Mouse (Mus musculus) heart, postnatal 14 days (tissue): Measurements from ENCODE around the gene Fhdc1. TPM values are rescaled to one million over a fixed set of nuclear protein-coding genes. Genes with fewer than 3 reads are reported as not detected.

ENCODE experiments used
- DNase-seq, 2 experiments: peaks; one replicate each; pipeline ENCODE4 v3.0.0; 2021 to 2022
- intact Hi-C: fragments of 180-260 bp; cut with DNase I; formaldehyde crosslinking; loops from one replicate; pipeline ENCODE4 v1.15.1; 2025
- total RNA-seq, 2 experiments: library from RNA; stranded (reverse); gene quantifications; 2 replicates each; pipeline ENCODE4 v1.2.3; 2021

Gene Fhdc1
- total RNA-seq, 2 experiments from 2014 or later = 0.66 to 1.7 TPM

DNA sequence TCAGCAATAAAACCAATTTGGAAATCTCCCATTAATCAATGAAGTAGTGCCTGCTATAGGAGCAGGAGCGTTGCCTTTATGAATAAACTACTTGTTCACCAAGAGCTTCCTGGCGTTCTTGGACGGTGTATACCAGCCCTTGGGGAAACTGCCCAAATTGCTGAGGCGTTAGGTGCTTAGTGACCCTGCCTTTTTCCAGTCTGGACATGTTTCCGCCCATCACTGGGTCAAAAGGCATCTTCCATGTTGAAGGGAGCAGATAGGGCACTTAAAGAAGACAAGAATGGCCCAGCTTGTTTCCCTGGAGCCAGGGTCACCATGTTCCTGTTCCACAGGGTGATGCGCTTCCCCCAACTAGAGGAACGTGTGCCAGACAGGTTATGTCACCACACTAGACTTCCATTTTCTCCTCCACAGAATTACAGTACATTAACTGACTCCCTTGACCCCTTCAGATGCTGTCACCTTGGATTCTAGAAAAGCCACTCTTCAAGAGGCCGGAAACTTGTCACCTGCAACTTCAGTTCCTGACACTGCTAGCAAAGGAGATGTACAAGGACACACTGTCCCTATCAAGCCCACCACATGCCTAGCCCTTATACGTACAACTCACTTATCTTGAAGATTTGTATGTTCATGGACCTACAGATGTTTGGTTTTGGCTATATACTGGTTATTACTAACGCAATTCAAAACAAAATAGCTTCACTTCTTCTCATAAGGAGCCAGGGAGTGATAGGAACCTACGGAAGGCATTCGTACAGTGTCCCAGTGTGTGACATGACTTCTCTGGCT, 5.1 kb downstream of the Fhdc1 start:
- intact Hi-C loops = no loop called here

DNA sequence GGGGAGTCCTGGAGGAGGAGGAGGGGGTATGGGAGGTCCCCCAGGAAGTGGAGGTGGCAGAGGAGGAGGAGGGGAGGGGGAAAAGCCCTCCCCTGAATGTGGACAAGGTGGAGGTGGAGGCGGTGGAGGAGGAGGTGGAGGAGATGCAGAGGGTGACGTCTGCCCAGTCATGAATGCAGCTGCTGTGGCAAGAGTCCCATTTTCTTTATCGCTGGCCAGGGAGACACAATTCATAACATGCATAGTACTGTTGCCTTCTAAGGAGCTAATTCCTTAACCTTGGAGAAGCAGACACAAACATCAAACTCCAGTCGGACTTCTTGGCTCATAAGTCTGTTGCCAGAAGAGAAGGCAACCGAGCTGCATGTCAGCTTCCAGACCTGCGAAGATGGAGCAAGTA, 5.8 kb downstream of the Fhdc1 start:
- intact Hi-C loops = no loop called here
- no peak for DNase-seq

More for the DNA sequence above, 5.1 kb downstream of the Fhdc1 start:
- no peak for DNase-seq

DNA sequence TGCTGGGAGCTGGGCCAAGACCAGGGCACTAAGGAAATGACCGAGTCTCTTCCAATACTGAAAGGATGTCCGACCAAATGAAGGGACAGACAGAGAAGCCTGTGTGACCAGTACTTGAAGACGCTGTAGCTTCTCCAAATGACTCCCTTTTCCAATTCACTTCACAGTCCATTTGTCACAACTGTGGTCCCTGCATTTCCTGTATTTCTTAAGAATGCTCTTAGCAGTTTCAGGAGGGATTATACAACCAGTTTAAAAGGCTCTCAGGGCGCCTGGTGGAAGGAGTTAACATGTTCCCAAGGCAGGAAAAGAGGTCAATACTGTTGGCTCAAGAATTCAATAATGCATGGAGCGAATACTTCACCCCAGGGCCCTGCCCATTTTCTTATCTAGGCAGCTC, 7.3 kb downstream of the Fhdc1 start:
- intact Hi-C loops = no loop called here
- no peak for DNase-seq

DNA sequence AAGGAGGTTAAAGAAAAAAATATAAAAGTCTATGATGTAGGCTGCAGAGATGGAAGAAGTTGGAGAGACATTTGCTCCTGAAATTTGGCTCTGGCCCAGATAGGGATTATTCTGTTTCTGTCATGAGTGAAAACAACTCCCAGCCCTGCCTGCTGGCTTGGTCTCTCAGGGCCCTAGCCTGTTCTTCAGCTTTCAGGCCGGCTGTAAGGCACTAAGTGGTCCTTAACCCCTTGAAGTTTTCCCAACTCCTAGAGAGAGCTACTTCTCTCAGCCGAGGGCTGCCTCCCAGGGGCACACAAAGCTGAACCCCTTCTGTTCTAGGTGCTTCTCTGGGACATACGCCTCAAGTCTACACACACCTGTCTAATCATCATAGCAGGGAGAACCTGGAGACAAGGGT, 7.7 kb downstream of the Fhdc1 start:
- intact Hi-C loops = no loop called here
- no peak for DNase-seq

DNA sequence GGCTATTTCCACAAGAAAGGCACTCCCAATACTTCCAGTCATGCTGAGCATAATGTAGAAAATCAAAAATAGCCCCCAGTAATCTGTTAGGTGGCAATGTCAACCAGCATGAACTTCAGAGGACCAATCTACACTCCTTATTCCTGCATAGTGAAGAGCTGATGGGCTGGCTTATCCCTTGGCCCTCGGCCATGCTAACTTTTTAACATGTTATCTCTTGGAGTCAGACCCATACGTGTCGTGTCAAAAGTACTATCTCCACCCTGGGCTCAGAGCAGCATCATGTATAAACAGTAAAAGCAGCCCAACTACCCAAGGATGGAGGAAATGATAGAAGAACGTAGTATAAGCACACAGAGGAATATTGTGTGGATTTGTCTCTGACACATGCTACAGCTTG, 9.1 kb downstream of the Fhdc1 start:
- DNase-seq = no peak
- intact Hi-C loops = no loop called here

DNA sequence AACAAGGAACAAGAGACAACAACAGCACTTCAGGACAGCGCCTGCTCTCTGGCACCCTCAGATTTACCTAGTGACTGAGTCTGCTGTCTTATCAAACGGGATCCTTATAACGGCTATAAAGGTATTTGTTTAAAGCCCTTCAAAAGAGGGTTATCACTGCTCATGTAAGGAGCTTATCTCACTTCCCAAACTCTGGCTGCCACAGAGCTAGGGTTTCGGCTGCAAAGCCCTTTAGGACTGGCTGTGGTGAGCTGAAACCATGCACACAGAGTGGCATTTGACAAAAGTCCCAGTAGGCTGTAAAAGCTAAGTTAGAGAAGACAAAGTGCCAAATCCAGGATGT, 12.1 kb downstream of the Fhdc1 start:
- intact Hi-C loops = no loop called here
- no peak for DNase-seq

DNA sequence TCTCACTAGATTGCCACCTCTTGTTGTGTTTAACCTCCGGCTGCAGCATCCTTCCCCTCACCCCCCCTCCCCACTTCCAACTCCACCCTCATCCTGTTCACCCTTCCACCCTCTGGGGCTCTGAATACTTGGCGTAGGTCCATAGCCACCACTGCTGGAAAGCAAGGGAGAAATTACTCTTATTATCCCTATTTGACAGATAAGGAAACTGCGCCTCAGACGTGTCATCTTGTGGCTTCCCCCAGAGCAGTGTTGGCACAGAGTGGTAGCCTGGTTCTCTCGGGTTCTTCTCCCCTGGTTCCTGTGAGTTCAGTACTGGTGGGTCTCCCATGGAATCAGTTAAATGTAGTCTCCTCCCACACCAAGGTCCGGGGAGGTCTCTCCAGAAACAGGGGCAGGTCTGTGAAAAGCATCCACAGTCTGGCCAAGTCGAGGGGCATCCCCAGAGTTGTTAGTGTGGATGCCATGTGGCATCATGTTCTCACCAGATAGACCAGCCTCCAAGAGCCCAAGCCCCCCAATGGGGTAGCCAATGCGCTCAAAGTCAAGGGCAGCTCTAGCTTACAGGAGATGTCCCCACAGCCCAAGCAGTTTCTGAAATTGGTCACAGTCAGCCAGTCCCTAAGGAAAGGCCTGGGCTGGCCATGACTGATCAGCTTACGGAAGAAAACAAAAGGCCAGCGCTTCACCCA, 12.7 kb downstream of the Fhdc1 start:
- intact Hi-C loops = no loop called here
- DNase-seq = no peak

DNA sequence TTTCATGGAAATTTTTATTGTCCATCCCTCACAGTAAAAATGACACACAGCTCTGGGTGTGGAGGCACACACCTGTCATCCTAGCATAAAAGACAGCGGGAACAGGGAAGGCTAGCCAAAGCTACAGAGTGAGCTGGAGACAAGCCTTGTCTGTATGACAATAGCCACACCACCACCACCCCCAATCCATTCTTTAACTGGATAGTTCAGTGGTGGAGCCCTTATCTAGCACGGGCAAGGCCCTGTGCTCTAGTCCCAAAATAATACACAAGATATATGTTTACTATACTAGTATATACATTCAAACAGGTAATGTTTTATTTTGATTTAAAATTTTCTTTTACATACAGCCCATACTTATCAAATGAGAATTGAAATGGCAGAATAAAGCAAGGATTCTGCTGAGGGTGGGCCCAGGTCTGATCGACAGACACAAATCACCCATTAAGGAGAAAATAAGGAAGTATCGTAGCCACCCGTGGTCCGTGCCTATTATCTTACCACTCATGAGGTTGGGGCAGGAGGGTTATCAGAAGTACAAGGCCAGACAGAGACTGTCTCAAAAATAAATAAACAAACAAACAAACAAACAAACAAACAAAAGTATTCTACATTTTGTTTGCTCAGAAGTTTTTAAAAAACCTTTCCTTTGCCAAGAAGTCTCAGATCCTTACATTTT, 14.3 kb downstream of the Fhdc1 start:
- intact Hi-C loops = no loop called here
- DNase-seq = no peak

DNA sequence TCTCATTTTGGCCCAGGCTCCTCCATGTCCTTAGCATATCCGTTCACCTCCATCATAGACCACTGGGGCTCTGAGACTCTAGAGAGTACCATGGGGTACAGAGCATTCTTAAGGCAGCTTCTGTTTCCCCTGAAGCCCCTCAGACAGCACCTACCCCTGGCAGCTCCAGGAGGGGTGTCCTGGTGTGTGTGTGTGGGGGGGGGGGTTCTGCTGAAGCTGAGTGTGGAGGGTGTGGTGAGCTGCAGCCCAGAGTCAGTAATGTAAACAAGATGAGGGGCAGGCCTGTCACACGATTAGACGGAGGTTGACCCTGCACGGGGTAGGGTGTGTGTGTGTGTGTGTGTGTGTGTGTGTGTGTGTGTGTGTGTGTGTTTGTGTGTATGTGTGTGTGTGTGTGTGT, 18.5 kb downstream of the Fhdc1 start:
- no peak for DNase-seq
- intact Hi-C loops = no loop called here

DNA sequence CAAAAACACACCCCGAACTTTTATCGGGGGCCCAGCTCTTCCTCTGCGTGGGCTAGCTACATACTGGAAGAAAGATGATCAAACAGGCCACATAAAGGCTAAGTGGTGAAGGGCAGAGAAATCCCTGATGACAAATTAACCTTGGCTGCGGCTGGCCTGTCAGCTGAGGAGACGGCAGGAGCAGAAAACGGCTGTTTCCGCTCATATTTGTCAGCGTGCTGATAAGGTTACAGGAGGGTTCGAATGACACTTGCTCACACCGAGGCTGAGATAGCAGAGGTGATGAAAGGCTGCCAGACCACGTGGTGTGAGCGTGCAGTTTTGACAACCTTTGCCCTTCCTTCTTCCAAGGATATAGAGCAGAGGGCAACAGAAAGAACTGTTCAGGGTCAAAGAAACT, 19.3 kb downstream of the Fhdc1 start:
- DNase-seq = peak in 1 of 2 experiments; percentile 32
- intact Hi-C loops = no loop called here

DNA sequence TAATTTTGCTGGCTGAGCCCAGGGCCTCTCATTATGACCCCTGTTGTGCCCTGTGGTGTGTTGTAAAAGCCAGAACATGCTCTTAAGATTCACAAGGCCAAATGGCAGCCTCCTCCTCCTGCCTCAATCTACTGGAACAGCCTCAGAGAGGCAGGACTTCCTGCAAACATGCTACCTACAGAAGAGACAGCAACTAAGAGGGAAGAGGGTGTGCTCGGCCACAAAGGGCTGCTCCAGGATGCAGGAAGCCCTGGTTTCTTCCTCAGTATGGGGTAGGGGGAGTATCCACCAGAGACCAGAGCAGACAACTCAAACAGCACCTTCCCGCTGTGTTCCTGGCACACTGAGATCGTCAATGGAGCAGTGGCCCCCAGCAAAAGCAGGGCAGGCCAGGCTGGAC, 19.7 kb downstream of the Fhdc1 start:
- intact Hi-C loops = no loop called here
- DNase-seq = no peak

DNA sequence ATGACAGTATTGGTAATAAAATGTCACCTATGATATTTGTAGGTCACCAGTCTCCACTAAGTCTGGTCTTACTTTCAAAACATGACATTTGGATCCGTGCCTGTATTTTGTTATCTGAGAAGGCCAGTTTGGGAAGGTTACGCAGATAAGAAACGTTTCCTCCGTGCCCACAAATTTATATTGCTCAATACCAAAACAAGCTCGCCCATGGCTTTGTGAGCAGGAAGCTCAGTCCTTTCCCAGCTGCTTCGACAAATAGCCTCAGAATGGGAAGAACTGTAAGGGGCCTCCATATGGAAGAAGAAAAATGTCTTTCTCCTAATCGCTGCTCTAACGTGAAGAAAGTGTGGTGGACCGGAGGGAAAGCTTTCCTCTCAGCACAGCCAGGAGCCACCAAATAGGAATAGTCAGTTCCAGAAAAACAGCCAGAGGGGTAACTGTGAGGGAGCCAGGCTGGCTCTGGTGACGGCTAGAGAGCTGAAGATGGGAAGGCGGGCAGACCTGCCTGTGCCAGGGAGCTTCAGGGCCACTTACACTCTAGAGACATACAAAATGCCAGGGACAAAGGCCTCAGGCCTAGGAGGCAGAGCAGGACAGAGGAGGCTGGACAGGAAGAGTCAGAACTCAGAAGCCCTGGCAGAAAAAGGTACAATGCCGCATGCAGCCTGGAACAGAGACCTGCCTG, 24.4 kb downstream of the Fhdc1 start:
- intact Hi-C loops = no loop called here
- no peak for DNase-seq

DNA sequence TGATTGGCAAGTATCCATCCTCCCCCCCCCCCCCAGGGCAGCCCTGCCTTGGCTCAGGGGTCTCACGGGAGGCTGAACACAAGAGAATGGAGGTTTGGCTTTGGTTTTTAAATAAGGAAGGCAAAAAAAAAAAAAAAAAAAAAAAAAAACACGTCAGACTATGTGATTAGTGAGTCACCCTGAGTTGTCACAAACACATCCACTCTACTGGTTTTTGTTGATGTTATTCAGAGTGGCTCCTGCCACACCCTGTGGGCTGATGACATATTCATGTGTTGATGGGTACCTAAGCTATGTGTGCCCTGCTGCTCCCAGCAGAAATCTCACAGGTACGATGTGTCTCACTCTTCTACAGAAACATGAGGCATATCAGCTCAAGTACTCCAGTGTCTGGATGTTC, 29.6 kb downstream of the Fhdc1 start:
- no peak for DNase-seq
- intact Hi-C loops = no loop called here

DNA sequence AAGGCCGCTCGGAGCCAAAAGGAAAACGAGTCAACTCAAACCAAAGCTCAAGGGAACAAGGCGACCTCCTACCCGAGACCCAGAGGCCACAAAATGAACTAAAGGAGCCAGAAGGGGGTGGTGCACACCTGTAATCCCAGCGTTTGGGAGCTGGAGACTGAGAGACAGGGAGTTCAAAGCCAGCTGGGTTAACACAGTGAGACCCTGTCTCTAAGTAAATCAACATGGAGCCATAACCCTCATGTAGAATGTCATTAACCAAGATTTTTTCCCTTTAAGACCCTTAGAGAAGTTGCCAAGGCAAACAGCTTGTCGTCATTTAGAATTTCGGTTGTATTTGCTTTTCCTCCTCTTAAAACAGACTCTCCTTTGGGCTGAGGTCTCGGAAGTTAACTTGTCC, 31.2 kb downstream of the Fhdc1 start:
- no peak for DNase-seq
- intact Hi-C loops = loop anchor here (5.0 kb wide), 1 partner anchor 92 kb away; no protein-coding TSS in a partner anchor

DNA sequence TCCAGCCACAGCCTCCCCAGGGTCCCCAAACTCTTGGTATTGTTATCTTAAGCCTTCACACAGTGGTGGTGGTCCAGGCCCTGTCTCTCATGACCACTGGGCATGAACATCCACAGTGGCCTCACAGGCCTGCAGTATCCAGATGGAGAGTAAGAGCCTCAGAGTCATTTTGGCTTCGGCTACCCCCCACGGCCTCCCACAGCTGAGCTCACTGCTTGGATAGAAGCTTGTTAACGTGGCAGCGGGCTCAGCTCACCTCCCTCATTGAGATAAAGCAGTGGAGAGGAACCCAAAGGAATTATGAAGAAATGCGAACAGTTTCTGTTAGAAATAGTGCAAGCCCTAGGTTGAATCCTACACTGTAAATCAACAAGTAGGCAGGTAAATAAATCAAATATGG, 32.4 kb downstream of the Fhdc1 start:
- DNase-seq = no peak
- intact Hi-C loops = loop anchor here (5.0 kb wide), 1 partner anchor 91 kb away; no protein-coding TSS in a partner anchor

DNA sequence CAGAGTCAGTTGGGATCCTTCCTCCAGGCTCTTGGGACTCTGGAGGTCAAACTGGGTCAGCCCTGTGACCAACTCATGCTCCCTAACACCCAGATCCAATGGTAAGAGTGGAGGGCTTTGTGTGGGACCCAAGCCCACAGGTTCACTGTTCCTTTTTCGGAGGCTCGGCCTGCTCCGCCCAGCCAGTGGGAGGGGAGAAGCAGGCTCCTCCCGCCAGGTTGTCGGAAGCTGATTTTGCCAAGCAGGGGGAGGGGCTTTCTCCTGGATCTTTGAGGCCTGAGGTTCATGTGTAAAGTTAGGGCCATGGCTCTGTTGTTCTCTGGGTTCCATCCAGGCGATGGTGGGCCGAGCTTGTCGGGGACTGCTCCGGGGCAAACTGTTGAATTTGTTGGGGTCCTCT, 34.4 kb downstream of the Fhdc1 start:
- intact Hi-C loops = loop anchor here (5.0 kb wide), 1 partner anchor 89 kb away; no protein-coding TSS in a partner anchor
- no peak for DNase-seq

DNA sequence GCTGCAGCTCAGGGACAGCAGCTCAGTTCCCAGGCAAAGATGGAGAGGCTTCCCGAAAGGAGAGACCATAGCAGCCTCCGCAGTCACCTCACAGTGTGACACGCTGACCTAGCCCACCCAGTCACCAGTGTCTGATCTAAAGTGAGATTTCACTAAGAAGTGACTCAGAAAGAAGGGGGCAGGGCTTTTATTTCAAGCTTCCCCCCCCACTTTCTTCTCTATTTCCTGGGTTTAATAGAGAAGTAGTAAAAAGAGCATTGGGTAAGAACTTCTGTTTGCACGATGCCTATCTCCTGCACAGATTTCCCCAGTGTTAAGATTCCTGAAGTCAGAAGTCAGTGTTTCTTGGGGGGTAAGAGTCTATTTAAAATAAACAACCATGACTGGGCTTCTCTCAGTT, 37.3 kb downstream of the Fhdc1 start:
- intact Hi-C loops = no loop called here
- DNase-seq = no peak

DNA sequence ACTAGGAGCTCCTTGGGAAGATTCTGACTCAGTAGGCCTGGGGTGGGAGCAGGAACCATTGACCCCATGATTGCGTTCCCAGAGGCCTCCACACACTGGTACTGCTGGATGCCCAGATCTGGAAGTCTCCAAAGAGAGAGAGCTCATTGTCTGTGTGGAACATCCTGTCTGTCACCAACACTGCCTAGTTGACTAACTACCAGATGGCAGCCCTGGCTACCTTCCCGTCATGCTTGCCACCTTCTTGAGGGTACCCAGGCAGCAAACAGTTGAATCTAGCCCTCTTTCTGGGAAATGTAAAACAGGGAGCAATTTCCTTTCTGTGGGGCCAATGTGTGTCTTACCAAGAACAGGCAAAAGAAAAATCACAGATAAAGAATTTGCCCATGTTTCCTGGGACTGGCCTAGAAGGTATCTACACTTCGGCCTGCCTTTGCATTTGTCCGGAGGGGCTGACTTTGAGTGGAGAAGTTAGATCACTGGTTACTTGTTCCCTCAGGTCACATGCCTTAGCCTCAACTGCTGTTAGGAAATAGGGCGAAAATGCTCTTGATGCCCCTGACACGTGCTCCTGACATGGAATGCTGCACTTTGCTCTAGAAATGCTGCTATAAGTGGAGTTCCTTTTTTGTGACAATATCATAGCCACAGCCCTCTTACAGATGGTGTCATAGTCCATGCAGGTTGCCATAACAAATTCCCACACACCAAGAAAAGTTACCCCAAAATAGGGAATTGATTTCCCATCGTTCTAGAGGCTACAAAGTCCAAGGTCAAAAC, 40.6 kb downstream of the Fhdc1 start:
- DNase-seq = no peak
- intact Hi-C loops = no loop called here

DNA sequence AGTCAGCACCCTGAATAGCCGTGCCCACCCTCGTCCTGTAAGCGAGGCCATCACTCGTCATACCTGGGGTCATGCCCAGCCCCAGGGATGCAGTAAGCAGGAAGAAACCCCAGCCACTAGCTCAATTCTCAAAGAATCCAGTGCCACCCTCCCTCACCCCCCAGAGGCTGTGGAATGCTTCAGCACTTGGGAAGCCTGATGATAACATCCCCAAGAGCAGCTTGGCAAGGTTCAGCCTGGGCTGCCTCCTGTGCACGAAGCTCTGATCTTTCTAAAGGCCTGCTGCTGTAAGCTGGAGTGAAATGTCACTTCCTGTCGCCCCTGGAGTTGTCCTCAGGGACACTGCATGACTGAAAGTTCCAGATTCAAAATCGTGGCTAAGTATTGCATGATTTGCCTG, 41.4 kb downstream of the Fhdc1 start:
- intact Hi-C loops = no loop called here
- DNase-seq = peak in 1 of 2 experiments; percentile 38

DNA sequence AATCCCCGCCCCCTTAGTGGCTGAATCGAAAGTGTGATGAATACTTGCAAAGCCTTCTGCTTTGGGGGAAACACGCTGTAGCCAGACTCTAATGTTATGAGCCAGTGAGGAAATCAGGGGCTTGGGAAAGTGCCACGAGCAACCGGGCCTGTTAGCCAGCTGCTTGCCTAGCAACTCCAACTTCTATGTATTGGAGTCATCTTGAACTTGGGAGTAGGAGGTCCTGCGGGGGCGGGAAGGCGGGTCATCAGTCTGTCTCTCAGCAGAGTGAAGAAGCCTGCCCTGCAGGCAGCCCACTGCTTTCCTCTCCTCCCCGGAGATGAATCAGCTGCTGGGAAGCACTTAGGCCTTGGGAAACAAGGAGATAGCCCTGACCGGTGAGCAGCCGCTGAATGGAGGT, 42.1 kb downstream of the Fhdc1 start:
- intact Hi-C loops = no loop called here
- peak; percentile 72 to 79 for DNase-seq
